Mouse (Mus musculus): ENCODE results near the gene Trim72.

Trim72 gene

GRCm38 (mm10) chr7:128045640-128046039 lies 41.9 kb downstream of the Trim72 start:
- CTCF ChIA-PET: interaction anchor here (1.0 kb wide), 1 partner anchor 12 kb away, joined by 3 read pairs; no protein-coding TSS in a partner anchor

- CTCF ChIA-PET: no interaction called here
These were observed 45.1 kb downstream of the Trim72 start for GRCm38 (mm10) chr7:128048819-128049218.

- CTCF ChIA-PET: no interaction called here
These were observed 45.5 kb downstream of the Trim72 start for GRCm38 (mm10) chr7:128049254-128049653.

- CTCF ChIA-PET: interaction anchor here (0.7 kb wide), 1 partner anchor 28 kb away, joined by 3 read pairs; no protein-coding TSS in a partner anchor
These were observed 47.0 kb downstream of the Trim72 start for GRCm38 (mm10) chr7:128050739-128051138.

- CTCF ChIA-PET: interaction anchor here (0.5 to 1.7 kb wide), 2 partner anchors 8 to 9 kb away, joined by 5 to 9 read pairs; no protein-coding TSS in a partner anchor
These were observed 49.3 kb downstream of the Trim72 start for GRCm38 (mm10) chr7:128053061-128053460.

GRCm38 (mm10) chr7:128056917-128057444 lies 53.2 kb downstream of the Trim72 start:
- CTCF ChIA-PET: interaction anchor here (0.7 kb wide), 1 partner anchor 567 kb away, joined by 4 read pairs; no protein-coding TSS in a partner anchor

GRCm38 (mm10) chr7:128057860-128058259 lies 54.1 kb downstream of the Trim72 start:
- CTCF ChIA-PET: interaction anchor here (0.5 to 0.9 kb wide), 4 partner anchors 9 to 58 kb away, joined by 3 to 6 read pairs (median 4); no protein-coding TSS in a partner anchor

GRCm38 (mm10) chr7:128058576-128058975 lies 54.8 kb downstream of the Trim72 start:
- CTCF ChIA-PET: interaction anchor here (0.5 to 0.9 kb wide), 3 partner anchors 8 to 57 kb away, joined by 3 to 6 read pairs (median 6); no protein-coding TSS in a partner anchor

GRCm38 (mm10) chr7:128059091-128059490 lies 55.3 kb downstream of the Trim72 start:
- CTCF ChIA-PET: no interaction called here
